Mouse (Mus musculus): ENCODE measurements around the gene Tusc2. TPM values are rescaled to one million over a fixed set of nuclear protein-coding genes. Genes with fewer than 3 reads are reported as not detected.

The Tusc2 gene
- polyA plus RNA-seq, 1 experiment from 2014 or later, result 87.0 TPM

GRCm38 (mm10) chr9:107586974-107587832, 24.1 kb downstream of the Tusc2 start, which contains the start of gene Ifrd2:
TSS of gene Ifrd2 (plus strand) at chr9:107587642.
- ATAC-seq (ENCODE audit: low FRiP score), result peak; percentile 98
- Histone ChIP-seq H3K9ac (peak within 1 kb of the TSS; percentile 61), H3K4me1 (peaks cover 13% of the 10 kb centered on the region), H3K36me3 (peaks cover 34% of the 10 kb centered on the region), H3K4me2 (replicated peaks) (peak within 1 kb of the TSS; percentile 86), H3K9me3 (replicated peaks) (no peaks in the 10 kb centered on the region), H3K27me3 (no peaks in the 10 kb centered on the region), H3K4me3 (peak within 1 kb of the TSS; percentile 60), H3K27ac (no peak within 1 kb of the TSS)
- 14% methylated on average over 46 of the region's 46 CpGs for WGBS

- 7% methylated on average over 33 of the region's 33 CpGs for WGBS
- Histone ChIP-seq H3K9me3 (replicated peaks) (no peaks in the 10 kb centered on the region), H3K4me2 (replicated peaks) (peak overlapping the region; percentile 86), H3K36me3 (peaks cover 42% of the 10 kb centered on the region), H3K4me3 (peak overlapping the region; percentile 60), H3K27ac (no peak overlapping the region), H3K4me1 (peaks cover 13% of the 10 kb centered on the region), H3K27me3 (no peaks in the 10 kb centered on the region), H3K9ac (peak overlapping the region; percentile 61)
- ATAC-seq (ENCODE audit: low FRiP score), result no peak; the same call in 1 of the 2 replicates
Measured at GRCm38 (mm10) chr9:107587833-107588639, 25.0 kb downstream of the Tusc2 start.

- H3K36me3 ChIP-seq, result peaks cover 41% of the 10 kb centered on the region
- H3K4me1 ChIP-seq, result peaks cover 13% of the 10 kb centered on the region
- H3K4me3 ChIP-seq, result no peak overlapping the region
- H3K4me2 ChIP-seq (replicated peaks), result no peak overlapping the region
- no peaks in the 10 kb centered on the region for H3K9me3 ChIP-seq (replicated peaks)
- H3K27me3 ChIP-seq, result no peaks in the 10 kb centered on the region
- no peak for ATAC-seq (ENCODE audit: low FRiP score)
- 92% methylated on average over 25 of the region's 25 CpGs for WGBS
- no peak overlapping the region for H3K27ac ChIP-seq
- no peak overlapping the region for H3K9ac ChIP-seq
Measured at GRCm38 (mm10) chr9:107590058-107590772, 27.2 kb downstream of the Tusc2 start.

- no peak overlapping the region for H3K9ac ChIP-seq
- H3K4me3 ChIP-seq, result no peak overlapping the region
- peaks cover 13% of the 10 kb centered on the region for H3K4me1 ChIP-seq
- H3K27ac ChIP-seq, result no peak overlapping the region
- ATAC-seq (ENCODE audit: low FRiP score), result no peak
- no peak overlapping the region for H3K4me2 ChIP-seq (replicated peaks)
- no peaks in the 10 kb centered on the region for H3K9me3 ChIP-seq (replicated peaks)
- WGBS, result 94% methylated on average over 6 of the region's 6 CpGs
- peaks cover 41% of the 10 kb centered on the region for H3K36me3 ChIP-seq
- H3K27me3 ChIP-seq, result no peaks in the 10 kb centered on the region
Measured at GRCm38 (mm10) chr9:107590773-107591060, 27.7 kb downstream of the Tusc2 start.

- ATAC-seq (ENCODE audit: low FRiP score), result no peak
- no peaks in the 10 kb centered on the region; the same call in 1 of the 2 replicates for H3K27me3 ChIP-seq
- no peak overlapping the region for H3K4me2 ChIP-seq (replicated peaks)
- H3K4me1 ChIP-seq, result peaks cover 8% of the 10 kb centered on the region
- no peaks in the 10 kb centered on the region for H3K9me3 ChIP-seq (replicated peaks)
- 81% methylated on average over 11 of the region's 11 CpGs for WGBS
- H3K36me3 ChIP-seq, result peaks cover 41% of the 10 kb centered on the region
- H3K4me3 ChIP-seq, result no peak overlapping the region
- H3K27ac ChIP-seq, result no peak overlapping the region
- H3K9ac ChIP-seq, result no peak overlapping the region
Measured at GRCm38 (mm10) chr9:107593101-107593976, 30.3 kb downstream of the Tusc2 start.

GRCm38 (mm10) chr9:107594281-107595062, 31.4 kb downstream of the Tusc2 start:
- no peak for ATAC-seq (ENCODE audit: low FRiP score)
- H3K27me3 ChIP-seq, result no peaks in the 10 kb centered on the region; the same call in 1 of the 2 replicates
- no peak overlapping the region for H3K27ac ChIP-seq
- no peak overlapping the region for H3K4me2 ChIP-seq (replicated peaks)
- H3K4me1 ChIP-seq, result no peaks in the 10 kb centered on the region
- no peak overlapping the region for H3K4me3 ChIP-seq
- no peak overlapping the region for H3K9ac ChIP-seq
- peaks cover 41% of the 10 kb centered on the region for H3K36me3 ChIP-seq
- no peaks in the 10 kb centered on the region for H3K9me3 ChIP-seq (replicated peaks)
- 74% methylated on average over 8 of the region's 8 CpGs for WGBS

GRCm38 (mm10) chr9:107596619-107597569, 33.8 kb downstream of the Tusc2 start:
- no peak for ATAC-seq (ENCODE audit: low FRiP score)
- no peak overlapping the region for H3K27ac ChIP-seq
- H3K9ac ChIP-seq, result no peak overlapping the region
- WGBS, result 88% methylated on average over 11 of the region's 11 CpGs
- no peak overlapping the region for H3K4me3 ChIP-seq
- peaks cover 4% of the 10 kb centered on the region; the same call in 1 of the 2 replicates for H3K27me3 ChIP-seq
- H3K4me1 ChIP-seq, result no peaks in the 10 kb centered on the region
- no peak overlapping the region for H3K4me2 ChIP-seq (replicated peaks)
- H3K36me3 ChIP-seq, result peaks cover 19% of the 10 kb centered on the region
- H3K9me3 ChIP-seq (replicated peaks), result no peaks in the 10 kb centered on the region

GRCm38 (mm10) chr9:107598385-107598784, 35.3 kb downstream of the Tusc2 start:
- peaks cover 8% of the 10 kb centered on the region; the same call in 1 of the 2 replicates for H3K4me1 ChIP-seq
- H3K27me3 ChIP-seq, result peaks cover 4% of the 10 kb centered on the region; the same call in 1 of the 2 replicates
- H3K9me3 ChIP-seq (replicated peaks), result no peaks in the 10 kb centered on the region
- WGBS, result 82% methylated on average over 5 of the region's 5 CpGs
- peaks cover 4% of the 10 kb centered on the region for H3K36me3 ChIP-seq
- ATAC-seq (ENCODE audit: low FRiP score), result no peak
- H3K27ac ChIP-seq, result no peak overlapping the region
- H3K4me3 ChIP-seq, result no peak overlapping the region
- no peak overlapping the region for H3K9ac ChIP-seq
- H3K4me2 ChIP-seq (replicated peaks), result no peak overlapping the region

GRCm38 (mm10) chr9:107599433-107599832, 36.4 kb downstream of the Tusc2 start:
- 89% methylated on average over 9 of the region's 9 CpGs for WGBS
- no peak overlapping the region for H3K9ac ChIP-seq
- H3K4me3 ChIP-seq, result no peak overlapping the region
- no peak overlapping the region for H3K27ac ChIP-seq
- H3K27me3 ChIP-seq, result peaks cover 4% of the 10 kb centered on the region; the same call in 1 of the 2 replicates
- H3K9me3 ChIP-seq (replicated peaks), result no peaks in the 10 kb centered on the region
- peaks cover 13% of the 10 kb centered on the region for H3K4me1 ChIP-seq
- no peaks in the 10 kb centered on the region; the same call in 1 of the 2 replicates for H3K36me3 ChIP-seq
- no peak for ATAC-seq (ENCODE audit: low FRiP score)
- no peak overlapping the region for H3K4me2 ChIP-seq (replicated peaks)

- 0 out of 2 replicates have a peak overlapping the region, but pooled peaks have one; percentile 6 for H3K9ac ChIP-seq
- no peaks in the 10 kb centered on the region for H3K36me3 ChIP-seq
- H3K4me2 ChIP-seq (replicated peaks), result no peak overlapping the region
- H3K27me3 ChIP-seq, result peaks cover 4% of the 10 kb centered on the region; the same call in 1 of the 2 replicates
- peaks cover 17% of the 10 kb centered on the region for H3K4me1 ChIP-seq
- no peak overlapping the region for H3K4me3 ChIP-seq
- no peak for ATAC-seq (ENCODE audit: low FRiP score)
- no peak overlapping the region for H3K27ac ChIP-seq
- no peaks in the 10 kb centered on the region for H3K9me3 ChIP-seq (replicated peaks)
- WGBS, result 76% methylated on average over 14 of the region's 14 CpGs
Measured at GRCm38 (mm10) chr9:107599842-107600241, 36.8 kb downstream of the Tusc2 start.

Data from hindbrain, embryonic 12.5 days (tissue).